Mouse (Mus musculus): ENCODE results near the gene Acsl6. TPM values are rescaled to one million over a fixed set of nuclear protein-coding genes. Genes with fewer than 3 reads are reported as not detected.
A peak's percentile ranks its signal among the peaks of the same experiment; 100 is the strongest.
"Not testable (repeated sequence)": the region's sequence is repeated elsewhere in the genome, so short reads cannot be mapped to it uniquely, and the experiment has no call there.

Gene Acsl6
- total RNA-seq (2021): 100 to 1,000 TPM; 125 to 132 TPM
- long read RNA-seq, full-length matches to known transcripts: 59 of 97 reads
- long read RNA-seq, partial matches to known transcripts: 15 of 97 reads
- long read RNA-seq, other reads (novel, unspliced or antisense): 23 of 97 reads

DNA sequence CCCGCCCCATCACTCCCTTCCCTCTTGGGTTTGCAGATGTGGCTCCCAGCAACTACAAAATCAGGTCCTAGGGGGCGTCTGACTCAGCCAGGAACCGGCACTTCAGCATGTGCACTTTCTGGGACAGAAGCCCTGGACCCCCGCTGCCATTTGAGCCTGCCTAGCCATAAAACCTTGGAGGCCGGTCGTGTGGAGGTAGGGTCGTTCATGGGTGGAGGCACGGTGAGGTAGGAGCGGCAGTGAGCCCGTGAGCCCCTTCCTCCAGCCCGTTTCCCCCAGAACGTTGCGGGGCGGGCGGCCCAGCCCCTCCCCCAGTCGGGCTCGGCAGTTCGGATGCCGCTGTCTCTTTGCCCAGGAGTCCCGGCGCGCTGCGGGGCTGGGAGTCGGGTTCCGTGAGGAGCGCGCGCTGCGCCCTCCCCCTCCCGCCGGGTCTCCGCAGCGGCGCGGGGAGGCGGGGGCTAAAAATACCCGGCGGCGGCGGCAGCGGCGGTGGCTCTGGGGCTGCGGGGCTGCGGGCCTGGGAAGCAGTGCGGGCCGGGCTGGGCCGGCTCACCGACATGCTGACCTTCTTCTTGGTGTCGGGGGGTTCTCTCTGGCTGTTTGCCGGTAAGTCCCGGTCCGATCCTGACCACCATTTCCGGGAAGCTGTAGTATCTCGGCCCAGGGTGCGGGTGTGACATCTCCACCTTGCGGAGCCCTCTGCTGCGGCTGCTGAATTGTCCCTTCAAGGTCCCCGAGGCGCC, at the start of gene Acsl6:
Gene Acsl6 (plus strand): TSS at position 71 of the 743 bp plus-strand sequence.
- peak; percentile 56 to 71 for DNase-seq (ENCODE audit: low spot score in 2 of 2)

DNA sequence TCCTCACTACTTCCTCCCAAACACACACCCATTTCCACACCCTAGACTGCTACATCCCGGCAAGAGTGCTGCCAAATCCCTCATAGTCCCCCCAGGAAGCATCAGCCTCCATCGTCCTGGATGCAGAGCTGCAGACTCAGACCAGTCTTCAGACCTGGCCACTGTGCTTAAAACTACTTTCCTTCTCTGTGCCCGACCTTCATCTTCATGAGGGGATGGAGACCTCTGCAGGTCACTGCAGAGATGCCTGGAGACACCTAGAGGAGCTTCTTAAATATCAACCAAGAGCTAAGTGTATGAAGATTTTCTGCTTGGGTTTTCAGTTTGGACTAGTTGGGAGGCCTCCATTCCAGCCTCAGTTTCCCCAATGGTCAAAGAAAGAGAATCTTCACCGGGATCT, 49.5 kb upstream of the Acsl6 start:
- DNase-seq (ENCODE audit: low spot score in 2 of 2): peak in 1 of 2 experiments; percentile 17

DNA sequence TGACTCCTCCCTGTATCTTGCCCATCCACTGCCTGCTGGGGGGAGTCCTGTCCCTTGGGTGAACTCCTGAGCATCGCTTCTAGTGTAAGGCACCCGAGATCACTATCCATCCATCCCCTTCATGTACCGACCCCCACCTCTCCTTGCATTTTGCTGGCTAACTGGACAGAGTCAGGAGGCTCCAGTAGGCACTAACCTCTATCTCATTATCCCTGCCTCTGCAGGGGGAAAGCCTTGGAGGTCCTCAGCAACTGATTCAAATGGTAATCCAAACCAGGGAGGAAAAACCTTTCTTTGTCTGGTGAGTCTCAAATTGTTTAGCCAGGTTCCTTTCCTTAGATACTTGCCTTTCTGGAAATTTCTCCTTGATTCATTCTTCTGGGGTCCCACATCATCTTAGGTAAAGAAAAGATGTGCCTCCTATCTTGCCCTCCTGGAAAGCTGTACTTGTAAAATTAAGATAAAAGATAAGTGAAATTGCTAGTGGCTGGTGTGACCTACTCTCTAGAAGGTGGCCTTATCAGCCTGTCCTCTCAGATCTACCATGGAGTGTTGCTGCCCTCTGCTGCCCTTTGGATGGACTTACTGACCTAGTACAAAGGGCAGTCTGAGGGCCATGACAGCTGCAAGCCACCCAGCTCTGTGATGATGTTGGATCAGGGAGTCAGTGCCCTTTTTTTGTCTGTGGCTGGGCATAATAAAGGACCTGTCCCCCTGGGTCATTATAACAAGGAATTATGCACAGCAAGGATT, 46.8 kb upstream of the Acsl6 start:
- DNase-seq (ENCODE audit: low spot score in 2 of 2): peak; percentile 67 to 73

DNA sequence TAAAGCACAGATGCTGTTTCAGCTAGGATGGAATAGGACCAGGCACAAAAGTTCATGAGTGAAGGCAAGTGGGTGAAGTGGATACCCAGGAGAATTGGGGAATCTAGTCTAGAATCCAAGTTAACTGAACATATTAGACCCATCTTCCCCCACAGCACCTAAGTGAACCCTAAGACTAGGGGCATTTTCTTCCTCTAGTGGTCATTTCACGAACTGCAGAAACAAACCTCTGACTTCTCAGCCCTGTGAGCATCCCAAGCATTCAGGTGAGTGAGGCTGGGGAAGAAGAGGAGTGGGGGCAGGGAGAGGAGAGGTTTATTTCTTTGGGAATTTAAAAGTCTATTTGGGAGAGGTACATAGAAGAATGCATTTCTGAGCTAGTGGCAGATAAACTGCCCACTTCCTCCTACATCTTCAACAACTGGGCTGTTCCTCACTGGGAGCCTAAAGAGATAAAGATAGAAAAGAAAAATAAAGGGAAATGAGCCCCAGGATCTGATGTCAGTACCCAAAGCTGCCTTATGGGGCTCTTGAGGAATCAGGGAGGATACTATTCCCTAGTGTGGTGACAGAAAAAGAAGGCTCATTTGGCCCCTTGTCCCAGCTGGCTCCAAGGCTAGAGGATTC, 40.1 kb upstream of the Acsl6 start:
- no peak for DNase-seq (ENCODE audit: low spot score in 2 of 2)

DNA sequence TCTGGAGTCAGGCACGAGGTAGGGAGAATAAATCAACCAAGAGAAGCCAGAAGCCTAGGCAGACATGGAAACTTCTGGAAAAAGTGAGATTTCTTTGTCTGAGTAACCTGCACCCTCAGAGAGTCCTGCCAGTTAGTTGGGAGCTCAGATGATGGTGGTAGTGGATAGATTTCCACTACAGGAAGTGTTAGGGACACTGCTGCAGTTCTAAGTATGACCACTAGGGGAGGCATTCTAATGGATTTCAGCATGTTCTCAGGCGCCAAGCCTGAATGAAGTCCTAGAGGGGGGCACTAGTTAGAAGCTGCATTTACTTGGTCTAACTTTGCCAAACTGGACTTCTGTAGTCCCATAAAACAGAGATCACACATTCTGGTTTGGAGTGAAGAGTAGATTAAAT, 39.1 kb upstream of the Acsl6 start:
- peak; percentile 55 to 62 for DNase-seq (ENCODE audit: low spot score in 2 of 2)

DNA sequence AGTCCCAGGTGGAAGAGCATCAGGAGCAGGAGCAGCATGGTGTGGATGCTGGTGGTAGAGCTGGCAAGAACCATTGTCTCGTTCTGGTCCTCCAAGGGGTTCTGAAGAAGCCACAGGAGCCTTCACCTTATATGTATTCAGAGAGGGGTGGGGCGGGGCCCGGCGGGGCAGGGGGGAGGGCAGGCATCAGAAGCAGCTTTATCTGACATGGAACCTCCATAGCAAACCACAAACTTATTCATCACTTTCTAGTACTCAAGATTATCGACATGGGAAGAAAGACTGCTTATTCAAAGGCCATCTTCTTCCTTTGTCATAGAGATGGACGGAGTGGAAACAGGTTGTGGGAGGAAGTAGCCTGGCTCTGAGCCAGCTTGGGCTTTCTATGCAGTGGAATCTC, 36.4 kb upstream of the Acsl6 start, which contains the start of gene Il3:
Gene Il3 (minus strand): TSS at position 101 of the 400 bp plus-strand sequence.
- no peak for DNase-seq (ENCODE audit: low spot score in 2 of 2)

DNA sequence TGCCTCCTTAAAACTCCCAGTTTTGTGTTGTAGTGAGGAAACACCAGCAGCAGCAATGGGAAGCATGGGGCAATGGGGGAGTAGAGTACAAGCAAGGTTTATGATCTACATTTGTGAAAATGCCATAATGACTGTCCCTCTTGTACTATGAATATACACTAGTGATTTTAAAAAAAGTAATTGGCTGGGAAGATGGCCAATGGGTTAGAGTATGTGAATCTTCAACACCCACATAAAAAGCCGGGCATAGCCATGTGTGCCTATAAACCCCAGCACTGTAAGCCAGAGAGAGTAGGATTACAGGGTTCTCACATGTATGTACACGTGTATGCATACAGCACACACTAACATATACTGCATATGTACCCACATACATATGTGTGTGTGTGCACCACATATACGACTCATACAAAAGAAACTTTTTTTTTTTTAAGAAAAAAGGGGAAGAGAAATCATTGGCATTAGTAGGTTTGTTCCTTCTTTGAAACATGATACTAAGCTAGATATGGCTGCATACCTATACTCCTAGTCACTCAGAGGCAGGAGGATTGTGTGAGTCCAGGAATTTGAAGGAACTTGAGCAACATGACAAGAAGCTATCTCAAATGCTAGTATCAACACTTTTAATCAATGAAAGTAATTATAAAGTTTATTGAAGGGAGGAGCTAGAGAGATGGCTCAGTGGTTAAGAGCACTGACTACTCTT, 34.3 kb upstream of the Acsl6 start:
- DNase-seq (ENCODE audit: low spot score in 2 of 2): no peak

DNA sequence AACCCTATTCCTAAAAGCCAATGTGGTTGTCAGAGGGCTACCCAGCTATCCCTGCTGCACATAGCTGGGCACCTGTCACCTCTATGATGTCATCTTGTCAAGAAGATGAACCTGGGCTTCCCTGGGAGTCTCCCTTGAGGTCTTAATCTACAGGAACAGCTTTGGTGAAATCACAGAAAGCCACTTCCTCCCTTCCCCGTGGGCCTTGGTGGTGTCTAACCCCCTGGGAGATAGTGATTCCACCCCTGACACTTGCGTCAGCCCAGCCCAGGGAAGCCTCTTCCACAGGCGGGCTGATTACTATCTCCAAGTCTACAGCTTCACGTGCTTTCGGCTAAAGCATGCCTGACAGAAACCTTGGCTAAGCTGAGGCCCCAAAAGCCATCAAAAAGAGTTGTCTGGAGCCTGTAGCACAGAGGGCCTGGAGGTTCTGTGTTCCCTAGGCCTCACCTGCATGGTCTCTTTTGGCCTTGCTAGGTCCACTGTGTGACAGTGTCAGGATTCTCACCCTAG, 32.1 kb upstream of the Acsl6 start:
- DNase-seq (ENCODE audit: low spot score in 2 of 2): no peak

DNA sequence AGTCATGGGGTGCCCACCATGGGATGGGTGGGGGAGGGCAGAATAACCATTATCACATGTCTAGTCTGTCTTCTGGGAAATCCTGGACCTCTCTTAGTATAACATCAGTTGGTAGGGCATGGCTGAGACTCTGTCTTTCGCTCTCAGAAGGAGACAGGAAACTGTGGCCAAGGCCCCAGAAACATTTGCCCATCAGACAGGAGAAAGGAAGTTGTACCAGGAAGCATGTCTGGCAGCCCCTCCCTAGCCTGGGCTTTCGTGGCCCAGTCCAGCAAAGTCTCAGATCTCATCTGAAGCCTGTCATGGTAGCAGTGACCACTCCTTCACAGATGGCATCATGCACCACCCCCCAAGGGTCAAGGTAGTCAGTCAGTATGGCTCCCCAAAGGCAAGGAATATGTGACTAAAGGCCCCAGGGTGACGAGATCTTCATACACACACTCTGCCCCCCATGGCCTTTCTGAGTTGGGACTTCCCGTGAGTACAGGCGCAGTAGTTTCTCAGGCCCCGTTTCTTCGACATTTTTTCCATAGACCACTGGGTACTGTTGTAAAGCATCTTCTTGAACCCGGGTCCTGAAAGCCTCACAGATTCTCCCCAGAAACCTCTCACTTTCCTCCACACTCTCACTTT, 15.7 kb upstream of the Acsl6 start:
- no peak for DNase-seq (ENCODE audit: low spot score in 2 of 2)

DNA sequence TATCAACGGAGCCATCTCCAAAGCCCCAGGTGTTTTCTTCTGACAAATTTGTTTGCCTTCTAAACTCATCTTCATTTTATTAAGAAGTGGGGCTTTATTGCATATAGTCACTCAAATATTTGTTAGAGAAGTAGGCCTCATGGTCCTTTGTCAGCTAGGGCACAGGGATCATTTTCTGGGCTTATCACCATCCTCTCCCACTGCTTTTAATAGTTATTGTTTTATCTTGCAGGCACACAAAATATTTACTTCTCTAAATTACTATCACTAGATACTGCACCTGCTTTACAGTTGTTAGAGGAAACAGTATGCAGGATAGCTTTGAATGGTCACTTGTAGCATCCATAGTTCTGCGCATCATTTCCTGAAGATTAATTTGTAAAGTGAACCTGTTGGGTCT, 11.4 kb upstream of the Acsl6 start:
- no peak for DNase-seq (ENCODE audit: low spot score in 2 of 2)

DNA sequence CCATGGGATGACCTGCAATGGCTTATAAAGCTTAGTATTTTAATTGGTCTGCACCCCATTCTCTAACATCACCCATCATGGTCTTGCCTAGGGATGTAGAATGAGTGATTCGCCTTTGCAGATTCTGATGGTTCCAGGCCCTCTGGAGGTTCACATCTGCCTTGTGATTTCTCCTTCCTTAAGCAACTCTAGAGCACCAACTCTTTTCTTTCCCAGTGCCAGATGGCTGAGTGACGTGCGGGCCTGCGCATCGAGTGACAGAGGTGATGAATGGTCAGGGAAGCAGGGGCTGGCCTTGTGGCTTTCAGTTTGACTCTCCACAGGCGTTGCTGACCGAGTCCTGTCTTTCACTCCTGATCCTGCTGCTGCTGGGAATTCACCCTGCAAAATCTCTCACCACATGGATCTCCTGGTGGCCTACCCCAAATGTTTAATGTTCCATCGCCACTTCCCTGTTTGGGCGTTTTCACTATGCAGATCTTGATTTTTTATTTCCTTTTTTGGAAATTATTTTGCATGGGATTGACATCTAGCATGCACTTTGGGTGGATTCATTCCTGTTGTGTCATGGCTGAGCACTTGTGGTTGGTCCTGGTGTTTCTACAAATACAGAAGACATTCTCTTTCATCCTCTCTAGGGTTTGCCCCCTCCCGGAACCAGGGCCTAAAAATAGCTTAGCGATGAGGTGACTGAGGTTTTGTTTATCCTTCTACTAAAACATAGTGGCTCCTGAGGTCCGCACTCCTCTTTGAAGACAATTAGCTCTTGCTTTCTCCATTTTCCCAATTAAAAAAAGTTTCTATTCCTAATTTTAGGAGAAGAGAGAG, 9.4 kb upstream of the Acsl6 start:
- no peak for DNase-seq (ENCODE audit: low spot score in 2 of 2)

DNA sequence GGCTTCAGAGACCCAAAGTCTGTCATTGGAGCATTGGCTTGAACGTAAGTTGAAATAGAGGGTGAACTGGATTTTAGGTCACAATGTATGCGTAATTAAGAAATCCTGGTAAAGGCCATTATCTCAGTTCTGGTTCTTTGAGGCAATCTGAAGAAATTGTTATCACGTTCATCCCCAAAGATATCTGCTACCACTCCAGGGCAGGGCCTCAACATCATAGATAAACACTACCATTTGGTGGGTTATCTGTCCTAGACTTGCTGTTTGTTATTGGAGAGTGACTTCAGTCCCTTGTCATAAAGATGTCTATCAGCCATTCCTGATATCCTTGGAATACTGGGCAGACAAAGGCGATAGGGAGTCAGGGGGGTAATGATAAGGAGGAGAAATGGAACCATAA, 7.6 kb upstream of the Acsl6 start:
- DNase-seq (ENCODE audit: low spot score in 2 of 2): no peak

DNA sequence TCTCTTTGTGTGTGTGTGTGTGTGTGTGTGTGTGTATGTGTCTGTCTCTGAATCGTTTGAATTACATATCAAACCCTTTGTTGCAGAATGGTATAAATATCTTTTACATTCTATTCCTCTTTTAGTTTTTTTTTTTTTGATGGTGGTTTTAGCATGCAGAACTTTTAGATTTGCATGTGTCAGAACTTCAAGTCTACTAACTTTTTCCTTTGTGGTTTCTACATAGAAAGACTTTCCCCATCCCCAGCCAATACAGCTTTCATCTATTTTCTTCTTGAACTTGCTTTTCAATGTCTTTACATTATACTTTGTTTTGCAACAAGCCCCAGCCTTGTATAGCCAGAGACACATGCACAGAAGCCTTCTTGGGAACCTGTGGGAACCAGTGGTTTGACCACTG, 6.9 kb upstream of the Acsl6 start:
- no peak for DNase-seq (ENCODE audit: low spot score in 2 of 2)

DNA sequence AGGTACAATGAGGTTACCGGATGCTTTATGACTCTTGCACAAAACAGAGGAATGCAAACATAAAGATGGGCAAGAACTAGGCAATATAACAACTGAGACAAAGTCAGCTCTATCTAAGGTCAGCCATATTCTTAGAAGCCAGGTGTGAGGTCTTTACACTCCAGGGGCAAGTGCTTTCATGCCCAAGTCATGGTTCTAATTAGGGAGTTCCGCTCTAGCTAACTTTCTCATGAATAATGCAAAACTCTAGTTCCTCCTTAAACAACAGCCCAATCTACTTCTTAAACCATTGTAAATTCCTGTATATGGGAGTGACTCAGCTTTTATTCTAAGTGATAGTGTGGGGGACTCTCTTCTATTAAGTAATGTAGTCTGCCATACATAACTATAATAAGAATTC, 6.1 kb upstream of the Acsl6 start:
- not testable (repeated sequence) for DNase-seq (ENCODE audit: low spot score in 2 of 2)

DNA sequence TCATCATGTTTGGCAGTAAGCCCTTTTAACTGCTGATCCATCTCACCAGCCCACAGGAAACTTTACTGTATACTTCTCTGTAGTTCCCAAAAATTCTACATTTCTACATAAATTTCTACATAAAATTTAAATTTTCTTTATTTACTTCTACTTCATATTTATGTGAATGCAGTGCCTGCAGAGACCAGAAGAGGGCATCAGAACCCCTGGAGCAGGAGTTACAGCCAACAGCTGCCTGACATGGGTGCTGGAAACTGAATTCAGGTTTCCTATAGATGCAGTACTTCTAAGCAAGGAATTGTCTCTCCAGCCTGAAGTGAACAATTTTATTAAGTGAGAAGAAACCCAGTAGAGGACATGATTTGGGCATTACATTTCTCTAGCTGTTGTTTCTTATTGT, 4.8 kb upstream of the Acsl6 start:
- no peak for DNase-seq (ENCODE audit: low spot score in 2 of 2)

DNA sequence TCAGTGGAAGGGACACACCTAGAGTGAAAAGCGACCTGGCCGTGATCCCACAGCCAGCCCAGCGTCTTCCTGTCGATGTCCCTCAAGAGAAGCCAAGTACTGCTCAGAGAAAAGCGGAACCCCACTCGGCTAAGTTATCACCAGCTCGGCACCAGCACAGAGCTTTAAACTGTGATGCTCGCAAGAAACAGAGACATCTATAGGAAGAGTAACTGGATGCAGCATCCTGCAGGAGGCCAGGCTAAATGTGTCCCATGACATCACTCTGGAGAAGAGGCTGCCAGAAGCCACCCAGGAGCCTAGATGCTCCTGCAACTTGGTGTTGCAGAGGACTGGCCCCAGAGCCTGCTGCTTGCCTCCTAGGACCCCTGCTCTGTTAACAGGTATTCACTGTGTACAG, 1.6 kb upstream of the Acsl6 start:
- DNase-seq (ENCODE audit: low spot score in 2 of 2): no peak

DNA sequence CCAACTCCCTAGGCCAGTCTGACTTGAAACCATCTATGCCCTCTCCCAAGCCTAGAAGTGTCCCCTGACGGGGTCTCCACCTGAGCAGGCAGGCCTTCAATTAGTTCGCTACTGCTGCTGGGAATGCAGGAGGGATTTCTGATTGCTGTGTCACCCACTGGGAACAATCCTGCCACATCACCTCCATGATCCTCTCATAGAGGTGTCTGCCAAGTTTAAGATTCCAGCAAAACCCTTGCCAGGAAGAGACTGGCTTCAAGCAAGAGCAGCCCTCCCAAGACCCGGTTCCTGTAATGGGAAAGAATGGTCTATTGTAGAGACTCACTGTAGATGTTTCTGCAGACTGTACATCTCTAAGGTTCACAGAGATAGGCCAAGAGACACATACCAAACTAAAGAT, 992 bp upstream of the Acsl6 start:
- DNase-seq (ENCODE audit: low spot score in 2 of 2): no peak

DNA sequence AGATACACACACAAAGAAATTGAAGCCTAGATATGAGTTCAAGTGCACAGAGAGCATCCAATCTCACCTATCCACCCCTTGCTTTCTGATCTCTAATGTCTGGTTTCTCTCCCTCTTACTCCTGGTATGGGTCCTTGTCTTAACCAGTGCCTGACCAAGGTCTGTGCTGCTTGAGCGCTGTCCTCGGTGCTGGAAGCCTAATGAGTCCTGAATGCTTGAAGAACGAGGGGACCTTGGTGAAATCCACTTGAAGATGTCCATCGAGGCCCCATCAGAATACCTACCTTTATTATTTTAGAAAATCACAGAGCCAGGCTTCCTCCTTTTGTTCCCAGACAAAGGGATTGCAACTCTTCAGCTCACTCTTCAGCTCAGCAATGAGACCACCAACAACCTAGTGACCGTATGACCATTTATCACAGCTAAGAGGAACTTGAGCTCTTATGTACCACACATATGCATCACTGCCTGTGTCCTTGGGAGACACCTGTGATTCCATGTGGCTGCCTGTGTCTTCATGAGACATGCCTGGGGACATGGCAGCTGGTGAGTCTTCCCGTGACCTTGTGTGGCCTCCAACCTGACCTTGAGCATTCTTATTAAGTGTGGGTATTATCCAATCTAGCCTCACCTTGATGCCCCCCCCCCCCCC, 396 bp upstream of the Acsl6 start:
- DNase-seq (ENCODE audit: low spot score in 2 of 2): no peak

DNA sequence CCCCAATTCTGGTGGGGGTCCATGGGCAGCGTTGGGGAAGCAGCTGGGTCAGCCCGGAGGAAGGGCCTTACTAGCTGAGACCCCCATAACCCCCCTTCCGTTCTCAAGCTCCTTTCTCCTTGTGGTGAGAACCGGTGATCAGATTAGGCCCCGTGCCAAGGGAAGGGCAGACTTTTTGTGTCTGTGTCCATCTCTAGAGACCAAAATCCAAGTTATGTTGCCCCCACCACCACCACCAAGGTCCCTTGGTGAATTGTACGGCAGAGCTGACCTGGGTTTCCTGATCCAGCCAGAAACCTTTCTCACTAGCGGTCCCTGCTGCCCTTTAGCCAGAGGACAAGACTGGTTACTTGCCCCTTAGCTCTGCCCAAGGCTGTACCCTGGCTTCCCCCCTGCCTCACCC, 874 bp downstream of the Acsl6 start:
- DNase-seq (ENCODE audit: low spot score in 2 of 2): no peak
